Mouse (Mus musculus): ENCODE data around the gene Hebp2. TPM values are rescaled to one million over a fixed set of nuclear protein-coding genes. Genes with fewer than 3 reads are reported as not detected.

Gene Hebp2
- polyA plus RNA-seq, 1 experiment, result not detected

DNA sequence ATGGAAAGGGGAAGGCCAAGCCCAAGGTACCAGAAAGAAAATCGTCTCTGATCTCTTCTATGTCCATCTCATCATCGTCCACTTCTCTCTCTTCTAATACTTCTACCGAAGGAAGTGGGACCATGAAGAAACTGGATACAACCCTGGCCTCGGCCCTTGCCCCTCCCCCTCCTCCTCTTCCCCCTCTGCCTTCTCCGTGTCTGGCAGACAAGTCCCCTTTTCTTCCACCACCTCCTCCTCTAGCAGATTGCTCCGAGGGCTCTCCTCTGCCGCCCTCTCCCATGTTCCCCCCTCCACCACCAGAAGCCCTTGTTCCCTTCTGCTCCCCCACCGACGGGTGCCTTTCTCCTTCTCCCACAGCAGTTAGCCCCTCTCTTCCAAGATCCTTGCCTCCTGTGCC, 20.1 kb downstream of the Hebp2 start:
- Histone ChIP-seq H3K27ac (ENCODE audit: insufficient read depth, low read depth, low read length) (no peak overlapping the region), H3K4me1 (ENCODE audit: control insufficient read depth, insufficient read depth, low read length) (peaks cover 17% of the 10 kb centered on the region), H3K4me3 (ENCODE audit: insufficient read depth, low read depth, low read length) (no peak overlapping the region)
- 56% methylated on average over 9 of the region's 9 CpGs for WGBS
- TF ChIP-seq POLR2A (IDR thresholded peaks at IDR 0.05; ENCODE audit: insufficient read depth, low read depth, low read length) (no peak), CTCF (IDR thresholded peaks at IDR 0.05; ENCODE audit: insufficient read depth, low read depth, low read length) (no peak)

DNA sequence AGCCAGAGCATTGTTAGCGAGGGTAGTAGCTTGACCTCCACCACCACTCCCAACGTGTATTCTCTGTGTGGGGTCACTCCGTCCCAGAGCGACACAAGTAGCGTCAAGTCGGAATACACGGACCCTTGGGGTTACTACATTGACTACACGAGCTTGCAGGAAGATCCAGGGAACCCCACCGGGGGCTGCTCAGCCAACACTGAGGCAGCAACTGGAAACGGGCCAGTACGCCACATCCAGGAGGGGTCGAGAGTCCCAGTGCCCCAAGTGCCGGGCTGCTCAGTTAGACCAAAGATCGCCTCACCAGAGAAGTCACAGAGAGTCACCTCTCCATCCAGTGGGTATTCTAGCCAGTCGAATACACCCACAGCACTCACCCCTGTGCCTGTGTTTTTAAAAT, 20.6 kb downstream of the Hebp2 start:
- H3K4me3 ChIP-seq (ENCODE audit: insufficient read depth, low read depth, low read length), result no peak overlapping the region
- peaks cover 17% of the 10 kb centered on the region for H3K4me1 ChIP-seq (ENCODE audit: control insufficient read depth, insufficient read depth, low read length)
- no peak overlapping the region for H3K27ac ChIP-seq (ENCODE audit: insufficient read depth, low read depth, low read length)
- no peak for TF ChIP-seq POLR2A (IDR thresholded peaks at IDR 0.05; ENCODE audit: insufficient read depth, low read depth, low read length)
- no peak for TF ChIP-seq CTCF (IDR thresholded peaks at IDR 0.05; ENCODE audit: insufficient read depth, low read depth, low read length)
- WGBS, result 85% methylated on average over 15 of the region's 15 CpGs

DNA sequence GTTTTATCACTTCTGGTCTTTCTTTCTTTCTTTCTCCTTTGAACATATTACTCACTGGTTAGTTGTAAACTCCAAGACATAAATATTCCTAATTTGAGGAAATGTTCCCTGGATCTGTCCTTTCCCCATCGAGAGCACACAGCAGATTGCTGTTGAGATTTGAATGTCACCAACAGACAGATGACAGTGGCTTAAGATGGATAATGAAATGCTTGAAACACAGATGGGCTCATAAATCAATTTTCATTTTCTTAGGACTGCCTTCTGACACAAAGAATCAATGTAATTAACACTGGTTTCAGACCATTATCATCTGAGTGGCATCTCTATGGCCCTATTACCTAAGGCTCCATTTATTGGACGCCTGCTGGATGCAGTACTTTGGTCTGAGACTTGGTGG, 23.3 kb downstream of the Hebp2 start:
- H3K4me1 ChIP-seq (ENCODE audit: control insufficient read depth, insufficient read depth, low read length), result peaks cover 20% of the 10 kb centered on the region
- H3K27ac ChIP-seq (ENCODE audit: insufficient read depth, low read depth, low read length), result no peak overlapping the region
- WGBS, result 86% methylated on average over 2 of the region's 2 CpGs
- no peak overlapping the region for H3K4me3 ChIP-seq (ENCODE audit: insufficient read depth, low read depth, low read length)
- TF ChIP-seq POLR2A (IDR thresholded peaks at IDR 0.05; ENCODE audit: insufficient read depth, low read depth, low read length) (no peak), CTCF (IDR thresholded peaks at IDR 0.05; ENCODE audit: insufficient read depth, low read depth, low read length) (no peak)

DNA sequence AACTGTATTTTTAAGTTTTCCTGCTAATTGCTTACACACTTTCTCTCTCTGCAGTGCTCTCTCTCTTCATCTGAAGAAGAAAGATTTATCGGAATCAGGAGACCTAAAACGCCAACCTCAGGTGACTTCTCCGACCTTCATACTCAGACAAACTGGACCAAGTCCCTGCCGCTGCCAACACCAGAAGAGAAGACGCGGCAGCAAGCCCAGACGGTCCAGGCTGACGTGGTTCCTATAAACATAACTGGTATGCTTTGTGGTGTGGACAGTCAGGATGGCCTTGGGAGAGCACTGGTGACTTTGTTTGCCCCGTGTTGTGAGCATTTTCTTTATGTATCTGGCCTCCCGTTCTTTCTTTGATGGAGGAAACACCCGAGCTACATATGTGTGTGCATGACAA, 34.4 kb downstream of the Hebp2 start:
- TF ChIP-seq POLR2A (IDR thresholded peaks at IDR 0.05; ENCODE audit: insufficient read depth, low read depth, low read length), result no peak
- TF ChIP-seq CTCF (IDR thresholded peaks at IDR 0.05; ENCODE audit: insufficient read depth, low read depth, low read length), result no peak
- WGBS, result 95% methylated on average over 11 of the region's 11 CpGs
- H3K4me1 ChIP-seq (ENCODE audit: control insufficient read depth, insufficient read depth, low read length), result peaks cover 9% of the 10 kb centered on the region
- H3K27ac ChIP-seq (ENCODE audit: insufficient read depth, low read depth, low read length), result no peak overlapping the region
- no peak overlapping the region for H3K4me3 ChIP-seq (ENCODE audit: insufficient read depth, low read depth, low read length)

DNA sequence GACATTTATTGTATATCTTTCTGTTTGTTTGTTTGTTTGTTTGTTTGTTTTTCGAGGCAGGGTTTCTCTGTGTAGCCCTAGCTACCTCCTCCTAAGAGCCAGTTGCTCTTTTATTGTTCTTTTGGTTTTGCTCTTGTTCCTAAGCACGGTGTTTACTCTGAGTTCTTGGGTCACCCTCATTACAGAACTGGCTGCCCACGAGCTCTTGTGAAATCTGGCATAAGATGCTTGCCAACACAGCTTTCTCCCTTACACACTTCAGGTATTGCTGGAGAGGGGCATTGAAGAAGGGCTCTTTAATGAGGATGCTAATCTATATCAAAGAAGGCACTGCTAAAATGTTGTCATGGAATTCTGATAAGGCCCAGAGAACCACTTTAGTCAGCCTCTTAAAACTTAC, 35.2 kb downstream of the Hebp2 start:
- Histone ChIP-seq H3K27ac (ENCODE audit: insufficient read depth, low read depth, low read length) (no peak overlapping the region), H3K4me3 (ENCODE audit: insufficient read depth, low read depth, low read length) (no peak overlapping the region), H3K4me1 (ENCODE audit: control insufficient read depth, insufficient read depth, low read length) (peaks cover 9% of the 10 kb centered on the region)
- TF ChIP-seq POLR2A (IDR thresholded peaks at IDR 0.05; ENCODE audit: insufficient read depth, low read depth, low read length) (no peak), CTCF (IDR thresholded peaks at IDR 0.05; ENCODE audit: insufficient read depth, low read depth, low read length) (no peak)
- WGBS, result 72% methylated on average over 3 of the region's 3 CpGs

DNA sequence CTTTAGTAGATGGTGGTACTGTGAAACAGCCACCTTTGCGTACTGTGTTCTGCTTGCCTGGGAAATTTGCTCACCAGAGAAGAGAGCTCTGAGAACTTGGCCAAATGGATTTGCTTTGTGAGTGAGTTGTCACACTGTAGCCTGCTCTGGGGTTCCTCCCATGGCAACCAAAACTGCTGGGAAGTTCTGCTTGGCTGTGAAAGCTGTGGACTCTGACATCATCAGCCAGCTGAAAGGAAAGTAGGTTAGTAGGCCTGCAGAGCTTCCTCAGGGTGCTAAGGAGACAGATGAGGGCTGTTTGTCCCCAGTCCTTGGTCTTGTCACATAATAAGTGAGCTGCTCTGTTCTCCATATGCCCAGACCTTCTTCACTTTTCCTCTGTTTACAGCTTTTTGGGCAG, 37.3 kb downstream of the Hebp2 start:
- Histone ChIP-seq H3K27ac (ENCODE audit: insufficient read depth, low read depth, low read length) (no peak overlapping the region), H3K4me3 (ENCODE audit: insufficient read depth, low read depth, low read length) (no peak overlapping the region), H3K4me1 (ENCODE audit: control insufficient read depth, insufficient read depth, low read length) (peaks cover 9% of the 10 kb centered on the region)
- 74% methylated on average over 1 of the region's 1 CpGs for WGBS
- TF ChIP-seq POLR2A (IDR thresholded peaks at IDR 0.05; ENCODE audit: insufficient read depth, low read depth, low read length) (no peak), CTCF (IDR thresholded peaks at IDR 0.05; ENCODE audit: insufficient read depth, low read depth, low read length) (no peak)

DNA sequence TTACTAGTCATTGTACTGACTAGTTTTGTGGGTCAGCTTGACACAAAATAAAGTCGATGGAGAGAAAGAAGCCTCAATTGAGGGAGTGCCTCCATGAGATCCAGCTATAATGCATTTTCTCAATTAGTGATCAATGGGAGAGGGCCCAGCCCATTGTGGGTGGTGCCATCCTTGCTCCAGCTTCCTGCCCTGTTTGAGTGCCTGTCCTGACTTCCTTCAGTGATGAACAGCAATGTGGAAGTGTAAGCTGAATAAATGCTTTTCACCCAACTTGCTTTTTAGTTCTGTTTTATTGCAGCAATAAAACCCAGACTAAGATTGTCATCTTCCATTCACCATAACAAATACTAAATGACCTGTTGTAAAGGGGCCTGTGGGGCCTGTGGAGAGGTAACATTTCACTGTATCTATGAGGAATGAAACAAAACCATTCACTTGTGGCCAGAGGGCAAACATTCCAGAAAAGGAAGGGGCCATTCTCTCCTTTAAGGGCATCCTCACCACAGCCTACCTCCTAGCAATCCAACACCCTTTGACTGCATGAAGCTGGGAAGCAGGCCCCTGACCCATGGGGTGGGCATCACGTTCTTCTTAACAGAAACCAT, 37.9 kb downstream of the Hebp2 start:
- no peak overlapping the region for H3K4me3 ChIP-seq (ENCODE audit: insufficient read depth, low read depth, low read length)
- 71% methylated on average over 2 of the region's 2 CpGs for WGBS
- H3K4me1 ChIP-seq (ENCODE audit: control insufficient read depth, insufficient read depth, low read length), result peaks cover 9% of the 10 kb centered on the region
- H3K27ac ChIP-seq (ENCODE audit: insufficient read depth, low read depth, low read length), result no peak overlapping the region
- TF ChIP-seq POLR2A (IDR thresholded peaks at IDR 0.05; ENCODE audit: insufficient read depth, low read depth, low read length) (no peak), CTCF (IDR thresholded peaks at IDR 0.05; ENCODE audit: insufficient read depth, low read depth, low read length) (no peak)

DNA sequence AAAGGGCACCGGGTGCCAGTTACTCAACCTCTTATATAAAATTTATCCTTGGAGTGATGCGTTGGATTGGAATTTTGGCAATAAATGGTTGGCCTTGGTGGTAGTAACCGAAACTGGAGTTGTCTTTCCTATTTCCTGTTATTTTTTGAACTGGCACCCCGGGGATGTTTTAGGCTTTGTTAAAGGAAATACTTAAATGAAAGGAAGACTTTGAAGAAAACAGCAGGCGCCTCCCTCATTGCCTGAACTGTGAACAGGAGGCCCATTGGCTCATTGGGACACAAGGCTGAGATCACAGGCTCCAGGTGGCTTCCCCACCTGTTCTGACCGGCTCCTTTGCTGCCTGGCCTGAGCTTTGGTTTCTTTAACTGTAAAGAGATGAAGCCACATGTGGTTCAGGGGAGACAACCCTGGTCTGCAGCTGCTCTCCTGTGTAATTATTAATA, 39.4 kb downstream of the Hebp2 start:
- 75% methylated on average over 6 of the region's 6 CpGs for WGBS
- no peak overlapping the region for H3K4me3 ChIP-seq (ENCODE audit: insufficient read depth, low read depth, low read length)
- no peak overlapping the region for H3K27ac ChIP-seq (ENCODE audit: insufficient read depth, low read depth, low read length)
- peaks cover 9% of the 10 kb centered on the region for H3K4me1 ChIP-seq (ENCODE audit: control insufficient read depth, insufficient read depth, low read length)
- no peak for TF ChIP-seq POLR2A (IDR thresholded peaks at IDR 0.05; ENCODE audit: insufficient read depth, low read depth, low read length)
- no peak for TF ChIP-seq CTCF (IDR thresholded peaks at IDR 0.05; ENCODE audit: insufficient read depth, low read depth, low read length)

DNA sequence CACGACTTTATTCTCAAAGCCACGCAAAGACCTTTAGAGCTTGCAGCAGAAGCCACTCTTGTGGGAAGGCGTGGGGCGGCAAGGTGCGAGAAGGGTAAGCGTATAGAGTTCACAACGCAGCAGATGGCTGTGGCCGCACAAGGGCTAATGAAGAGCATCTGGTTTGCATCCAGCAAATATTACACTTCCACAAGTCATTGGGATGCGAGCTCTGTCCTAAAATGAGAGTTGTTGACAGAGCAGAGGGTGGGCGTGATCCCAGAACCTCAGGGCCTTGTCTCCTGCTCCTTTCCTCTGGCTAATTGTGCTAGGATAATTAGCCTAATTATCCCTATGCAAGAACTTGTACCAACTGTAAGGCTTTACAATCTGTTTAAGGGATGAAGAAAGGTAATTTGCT, 40.2 kb downstream of the Hebp2 start:
- WGBS, result 83% methylated on average over 10 of the region's 10 CpGs
- peaks cover 9% of the 10 kb centered on the region for H3K4me1 ChIP-seq (ENCODE audit: control insufficient read depth, insufficient read depth, low read length)
- no peak overlapping the region for H3K27ac ChIP-seq (ENCODE audit: insufficient read depth, low read depth, low read length)
- no peak for TF ChIP-seq POLR2A (IDR thresholded peaks at IDR 0.05; ENCODE audit: insufficient read depth, low read depth, low read length)
- H3K4me3 ChIP-seq (ENCODE audit: insufficient read depth, low read depth, low read length), result no peak overlapping the region

DNA sequence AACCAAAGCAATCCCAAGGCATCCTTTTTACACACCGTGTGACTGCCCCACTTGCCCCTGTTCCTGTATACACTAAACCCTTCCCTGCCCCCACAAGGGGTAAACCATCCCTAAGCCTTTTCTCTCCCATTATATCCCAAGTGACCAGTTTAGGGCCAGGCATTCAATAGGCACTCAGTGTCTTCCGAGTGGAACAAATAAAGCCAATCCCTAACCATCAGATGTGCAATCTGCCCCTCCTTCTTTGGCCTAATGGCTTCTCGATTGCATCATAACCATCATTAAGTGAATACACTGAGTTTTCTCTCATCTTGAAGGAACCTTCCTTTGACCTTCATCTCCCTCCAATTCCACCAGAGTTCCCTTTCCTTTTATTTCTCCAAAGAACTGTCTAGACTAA, 43.9 kb downstream of the Hebp2 start:
- Histone ChIP-seq H3K27ac (ENCODE audit: insufficient read depth, low read depth, low read length) (no peak overlapping the region), H3K4me1 (ENCODE audit: control insufficient read depth, insufficient read depth, low read length) (peaks cover 7% of the 10 kb centered on the region), H3K4me3 (ENCODE audit: insufficient read depth, low read depth, low read length) (no peak overlapping the region)
- WGBS, result 55% methylated on average over 3 of the region's 3 CpGs
- TF ChIP-seq CTCF (IDR thresholded peaks at IDR 0.05; ENCODE audit: insufficient read depth, low read depth, low read length), result no peak
- no peak for TF ChIP-seq POLR2A (IDR thresholded peaks at IDR 0.05; ENCODE audit: insufficient read depth, low read depth, low read length)
